In the genomic region with DNA sequence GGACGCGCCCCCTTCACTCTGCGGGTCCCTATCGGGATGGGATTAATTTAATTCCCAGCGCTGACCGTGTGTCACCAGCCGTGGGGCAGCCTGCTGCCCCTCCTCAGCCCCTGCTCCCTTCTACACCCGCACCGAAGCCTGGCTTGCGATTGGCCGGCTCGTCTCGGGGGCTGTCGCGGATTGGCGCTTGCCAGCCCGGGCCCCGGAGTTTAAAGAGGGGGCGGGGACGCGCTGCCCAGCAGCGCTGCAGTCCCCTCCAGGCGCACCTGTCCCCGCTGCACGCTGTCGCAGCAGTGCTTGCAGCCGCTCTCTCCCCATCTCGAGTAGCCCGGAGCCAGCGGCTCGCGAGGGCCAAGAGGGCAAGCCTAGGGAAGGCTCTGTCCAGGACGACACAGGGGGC, we compare ENCODE assay signal across 8 mouse cellular contexts. TPM values are rescaled to one million over a fixed set of nuclear protein-coding genes. Genes with fewer than 3 reads are reported as not detected.
DNase-seq lines count a peak whose midpoint lies in the region; ATAC-seq lines count a peak whose summit lies in the region.

A gene (plus strand): TSS at position 215 of the 400 bp plus-strand sequence.

- under 1% methylated on average over 33 of the region's 33 CpGs for WGBS in embryonic facial prominence, embryonic 11.5 days
- under 1% methylated on average over 30 of the region's 33 CpGs for WGBS in hindbrain, embryonic 16.5 days
- WGBS in limb, embryonic 10.5 days: under 1% methylated on average over 33 of the region's 33 CpGs
- 2% methylated on average over 33 of the region's 33 CpGs for WGBS in midbrain, embryonic 12.5 days

- no peaks in the 10 kb centered on the region for H3K36me3 ChIP-seq in embryonic facial prominence, embryonic 11.5 days (replicated peaks; ENCODE audit: control insufficient read depth, insufficient read depth, low read depth, low read length)
- no peaks in the 10 kb centered on the region for H3K36me3 ChIP-seq in hindbrain, embryonic 16.5 days (ENCODE audit: control insufficient read depth, insufficient read depth, low read length)
- H3K36me3 ChIP-seq in limb, embryonic 10.5 days: no peaks in the 10 kb centered on the region
- H3K36me3 ChIP-seq in midbrain, embryonic 12.5 days: no peaks in the 10 kb centered on the region

- DNase-seq in right cerebral cortex, postnatal 14 days: peak; percentile 52
- no peak for DNase-seq in right cerebral cortex, postnatal 36 days (ENCODE audit: low spot score in 2 of 2)
- peak; percentile 80 for DNase-seq in embryonic facial prominence, embryonic 11.5 days (ENCODE audit: low spot score)
- peak; percentile 83 for DNase-seq in limb, embryonic 10.5 days (ENCODE audit: low spot score)
- DNase-seq in thymus, postnatal 36 days: peak; percentile 11 to 39
- no peak for DNase-seq in B cell, adult 2 months

- H3K4me2 ChIP-seq in embryonic facial prominence, embryonic 11.5 days (ENCODE audit: low read depth, low read length): peak within 1 kb of the TSS; percentile 59
- peak within 1 kb of the TSS; percentile 97 for H3K4me2 ChIP-seq in hindbrain, embryonic 16.5 days (ENCODE audit: low read length)
- H3K4me2 ChIP-seq in midbrain, embryonic 12.5 days (replicated peaks): peak within 1 kb of the TSS; percentile 81

- H3K27ac ChIP-seq in embryonic facial prominence, embryonic 11.5 days (replicated peaks; ENCODE audit: low read depth, low read length): no peak within 1 kb of the TSS
- no peak within 1 kb of the TSS for H3K27ac ChIP-seq in hindbrain, embryonic 16.5 days (ENCODE audit: low read depth, low read length)
- no peak within 1 kb of the TSS for H3K27ac ChIP-seq in limb, embryonic 10.5 days
- no peak within 1 kb of the TSS for H3K27ac ChIP-seq in midbrain, embryonic 12.5 days (replicated peaks)

- H3K9me3 ChIP-seq in embryonic facial prominence, embryonic 11.5 days (replicated peaks; ENCODE audit: control insufficient read depth, low read length): no peaks in the 10 kb centered on the region
- H3K9me3 ChIP-seq in hindbrain, embryonic 16.5 days (ENCODE audit: control insufficient read depth, low read length): no peaks in the 10 kb centered on the region
- H3K9me3 ChIP-seq in limb, embryonic 10.5 days (replicated peaks): no peaks in the 10 kb centered on the region
- H3K9me3 ChIP-seq in midbrain, embryonic 12.5 days: no peaks in the 10 kb centered on the region

- no peak within 1 kb of the TSS for H3K9ac ChIP-seq in embryonic facial prominence, embryonic 11.5 days (replicated peaks; ENCODE audit: low read length)
- H3K9ac ChIP-seq in hindbrain, embryonic 16.5 days (ENCODE audit: low read depth, low read length): peak within 1 kb of the TSS; percentile 58
- peak within 1 kb of the TSS; percentile 53 for H3K9ac ChIP-seq in midbrain, embryonic 12.5 days (replicated peaks)

- no peaks in the 10 kb centered on the region for H3K4me1 ChIP-seq in embryonic facial prominence, embryonic 11.5 days (ENCODE audit: control insufficient read depth, insufficient read depth, low read length)
- H3K4me1 ChIP-seq in hindbrain, embryonic 16.5 days (ENCODE audit: control insufficient read depth, insufficient read depth, low read depth, low read length): peaks cover 2% of the 10 kb centered on the region
- H3K4me1 ChIP-seq in limb, embryonic 10.5 days: peaks cover 19% of the 10 kb centered on the region
- peaks cover 11% of the 10 kb centered on the region for H3K4me1 ChIP-seq in midbrain, embryonic 12.5 days

- peak within 1 kb of the TSS; percentile 35 for H3K4me3 ChIP-seq in embryonic facial prominence, embryonic 11.5 days (ENCODE audit: low read depth, low read length)
- H3K4me3 ChIP-seq in hindbrain, embryonic 16.5 days (ENCODE audit: low read length): peak within 1 kb of the TSS; percentile 50
- H3K4me3 ChIP-seq in limb, embryonic 10.5 days: peak within 1 kb of the TSS; percentile 52
- peak within 1 kb of the TSS; percentile 43 for H3K4me3 ChIP-seq in midbrain, embryonic 12.5 days

- ATAC-seq in embryonic facial prominence, embryonic 11.5 days (replicated peaks; ENCODE audit: insufficient number of reproducible peaks, low FRiP score, low TSS enrichment, low read depth): peak; percentile 77
- ATAC-seq in hindbrain, embryonic 16.5 days: peak; percentile 84
- ATAC-seq in midbrain, embryonic 12.5 days (ENCODE audit: low FRiP score, low read depth): peak; percentile 92

- 0 out of 2 replicates have a peak, but pooled peaks cover 2% of the 10 kb centered on the region for H3K27me3 ChIP-seq in embryonic facial prominence, embryonic 11.5 days (ENCODE audit: control insufficient read depth, insufficient read depth, low read length)
- H3K27me3 ChIP-seq in hindbrain, embryonic 16.5 days (replicated peaks; ENCODE audit: control insufficient read depth, insufficient read depth, low read length): peaks cover 10% of the 10 kb centered on the region
- peaks cover 36% of the 10 kb centered on the region for H3K27me3 ChIP-seq in limb, embryonic 10.5 days (ENCODE audit: low read depth, poor library complexity, severe bottlenecking)
- peaks cover 46% of the 10 kb centered on the region for H3K27me3 ChIP-seq in midbrain, embryonic 12.5 days

RNA-seq across cellular contexts. Expression of the gene that starts here (rescaled TPM):
- polyA plus RNA-seq in embryonic facial prominence, embryonic 11.5 days (2014; fragmentation: Nextera tagmentation; extraction: Ambion mirVana): 28.3 and 36.7 TPM in 2 replicates
- polyA plus RNA-seq in hindbrain, embryonic 16.5 days (2015; fragmentation: Nextera tagmentation; extraction: Ambion mirVana): 50.5 and 72.7 TPM in 2 replicates
- 3.8 and 4.6 TPM in 2 replicates for polyA plus RNA-seq in limb, embryonic 10.5 days (2016; fragmentation: Nextera tagmentation; extraction: Ambion mirVana)
- polyA plus RNA-seq in midbrain, embryonic 12.5 days (2016; fragmentation: Nextera tagmentation; extraction: Ambion mirVana): 26.3 and 27.5 TPM in 2 replicates

Comparison
In these comparisons a context has a peak if more than half of its experiments do, and no peak if none do; other contexts are left out.
1. DNase-seq: peak in right cerebral cortex, postnatal 14 days (single experiment), embryonic facial prominence, embryonic 11.5 days (single experiment), limb, embryonic 10.5 days (single experiment) and thymus, postnatal 36 days (2 of 2); none in right cerebral cortex, postnatal 36 days (0 of 2) and B cell, adult 2 months (0 of 2).
2. Peak in every context shown above with its lines, with median percentiles within 50 percentile points of each other: ATAC-seq, H3K4me2 ChIP-seq and H3K4me3 ChIP-seq.